Mouse (Mus musculus) CH12.LX (cell line): ENCODE measurements at regions not wholly inside any gene's neighbourhood (a gene's known extent, or its start where the extent isn't known, plus 50 kb on each side); places are given as distances from the start of the nearest gene placed in this dataset.

ENCODE experiments used
- DNase-seq: peaks from one replicate; pipeline ENCODE4 v3.0.0-alpha.2; 2013; ENCODE audit errors: extremely low read depth
- H3K27ac ChIP-seq: 2 replicates; pipeline ENCODE4 v1.5.1; 2012; ENCODE audit warnings: low read depth, mild to moderate bottlenecking, control low read depth, moderate library complexity; ENCODE audit not compliant: insufficient read depth
- H3K27me3 ChIP-seq: replicated peaks from 2 replicates; pipeline ENCODE3; 2012; ENCODE audit warnings: inconsistent platforms
- H3K36me3 ChIP-seq, 2 experiments: replicated peaks in 1 of 2; 2 replicates each; pipeline versions ENCODE3 to v1.6.1; 2012; ENCODE audit warnings: inconsistent platforms in 1 of 2, low read length in 1 of 2, mild to moderate bottlenecking in 1 of 2, mixed read lengths in 1 of 2, moderate library complexity in 1 of 2; ENCODE audit not compliant: control insufficient read depth in 1 of 2, insufficient read depth in 1 of 2
- H3K4me1 ChIP-seq, 2 experiments: 2 replicates each; pipeline ENCODE4 v1.6.1; 2012; ENCODE audit warnings: inconsistent platforms in 1 of 2, moderate library complexity in 1 of 2; ENCODE audit not compliant: insufficient read depth in 2 of 2, control insufficient read depth in 1 of 2
- H3K4me2 ChIP-seq: 2 replicates; pipeline ENCODE4 v1.6.1; 2012; ENCODE audit warnings: low read depth, mild to moderate bottlenecking, control low read depth; ENCODE audit not compliant: poor library complexity, insufficient read depth, severe bottlenecking
- H3K4me3 ChIP-seq, 3 experiments: fragments of 150-350 bp in 1 of 3; sonication (generic) in 1 of 3; replicated peaks in 1 of 3; 2 replicates each; pipeline versions ENCODE3 to v1.5.1; 2011 to 2012; ENCODE audit warnings: low read depth in 2 of 3, low read length in 2 of 3, mild to moderate bottlenecking in 2 of 3, moderate library complexity in 2 of 3, control low read depth in 1 of 3, improper control_type of control experiment in 1 of 3, inconsistent platforms in 1 of 3, mixed read lengths in 1 of 3; ENCODE audit not compliant: poor library complexity in 1 of 3
- H3K79me2 ChIP-seq: replicated peaks from 2 replicates; pipeline ENCODE4 v1.6.1; 2012; ENCODE audit warnings: mild to moderate bottlenecking, moderate library complexity; ENCODE audit not compliant: control insufficient read depth, poor library complexity, insufficient read depth, severe bottlenecking; ENCODE audit errors: extremely low read depth
- H3K9ac ChIP-seq: 2 replicates; pipeline ENCODE4 v1.6.1; 2012; ENCODE audit warnings: low read depth, mild to moderate bottlenecking, control low read depth, moderate library complexity; ENCODE audit not compliant: insufficient read depth
- H3K9me3 ChIP-seq: replicated peaks from 2 replicates; pipeline ENCODE3; 2012; ENCODE audit warnings: low read length, inconsistent platforms, mixed read lengths
- BHLHE40 ChIP-seq: IDR thresholded peaks from 2 replicates; pipeline ENCODE4 v1.6.1; 2011; ENCODE audit warnings: mild to moderate bottlenecking, low read depth, low read length, improper control_type of control experiment
- CTCF ChIP-seq, 2 experiments: IDR thresholded peaks in 1 of 2; conservative IDR thresholded peaks in 1 of 2; 2 replicates each; pipeline ENCODE4 v1.5.1; 2011 to 2012; ENCODE audit warnings: low read depth in 2 of 2, low read length in 2 of 2, improper control_type of control experiment in 1 of 2, inconsistent platforms in 1 of 2, mild to moderate bottlenecking in 1 of 2, moderate library complexity in 1 of 2
- E2F4 ChIP-seq: IDR thresholded peaks from 2 replicates; pipeline ENCODE4 v1.6.1; 2011; ENCODE audit warnings: low read depth, low read length, improper control_type of control experiment; ENCODE audit not compliant: insufficient replicate concordance
- EP300 ChIP-seq: IDR thresholded peaks from 2 replicates; pipeline ENCODE4 v1.6.1; 2011; ENCODE audit warnings: low read length, improper control_type of control experiment
- HCFC1 ChIP-seq: IDR thresholded peaks from 2 replicates; pipeline ENCODE4 v1.6.1; 2012; ENCODE audit warnings: low read depth, mild to moderate bottlenecking, inconsistent platforms, low read length, improper control_type of control experiment
- IRF4 ChIP-seq: IDR thresholded peaks from 2 replicates; pipeline ENCODE4 v1.6.1; 2014; ENCODE audit warnings: low read depth, mild to moderate bottlenecking, inconsistent platforms, low read length, improper control_type of control experiment
- JUN ChIP-seq: IDR thresholded peaks from 2 replicates; pipeline ENCODE4 v1.6.1; 2011; ENCODE audit warnings: low read depth, mild to moderate bottlenecking, low read length, improper control_type of control experiment, moderate library complexity; ENCODE audit not compliant: insufficient read depth
- KAT2A ChIP-seq: IDR thresholded peaks from 2 replicates; pipeline ENCODE4 v1.6.1; 2012; ENCODE audit warnings: low read length, improper control_type of control experiment, inconsistent platforms; ENCODE audit not compliant: insufficient replicate concordance
- MAX ChIP-seq: IDR thresholded peaks from 2 replicates; pipeline ENCODE4 v1.6.1; 2011; ENCODE audit warnings: low read length, improper control_type of control experiment
- MYC ChIP-seq: IDR thresholded peaks from 2 replicates; pipeline ENCODE4 v1.6.1; 2011; ENCODE audit warnings: low read depth, mild to moderate bottlenecking, improper control_type of control experiment, low read length
- NELFE ChIP-seq: IDR thresholded peaks from 2 replicates; pipeline ENCODE4 v1.6.1; 2011; ENCODE audit warnings: low read depth, low read length, improper control_type of control experiment
- PAX5 ChIP-seq: IDR thresholded peaks from 2 replicates; pipeline ENCODE4 v1.6.1; 2012; ENCODE audit warnings: low read length, inconsistent platforms, mixed read lengths
- POLR2A ChIP-seq: IDR thresholded peaks from 2 replicates; pipeline ENCODE4 v1.6.1; 2011; ENCODE audit warnings: low read depth, mild to moderate bottlenecking, improper control_type of control experiment, low read length
- POLR2AphosphoS2 ChIP-seq: IDR thresholded peaks from 2 replicates; pipeline ENCODE4 v1.6.1; 2011; ENCODE audit warnings: low read depth, low read length, improper control_type of control experiment
- RCOR1 ChIP-seq: conservative IDR thresholded peaks from 2 replicates; pipeline ENCODE4 v1.6.1; 2012; ENCODE audit warnings: low read depth, mild to moderate bottlenecking, inconsistent platforms, low read length, improper control_type of control experiment
- SMC3 ChIP-seq: IDR thresholded peaks from 2 replicates; pipeline ENCODE4 v1.6.1; 2011; ENCODE audit warnings: low read depth, low read length, improper control_type of control experiment
- TBP ChIP-seq: conservative IDR thresholded peaks from 2 replicates; pipeline ENCODE4 v1.6.1; 2011; ENCODE audit warnings: low read depth, low read length, improper control_type of control experiment
- TCF12 ChIP-seq: IDR thresholded peaks from 2 replicates; pipeline ENCODE4 v1.6.1; 2014; ENCODE audit warnings: low read depth, mild to moderate bottlenecking, inconsistent platforms, low read length, improper control_type of control experiment
- UBTF ChIP-seq: IDR thresholded peaks from 2 replicates; pipeline ENCODE4 v1.6.1; 2012; ENCODE audit warnings: low read depth, mild to moderate bottlenecking, inconsistent platforms, low read length, improper control_type of control experiment, moderate library complexity
- USF1 ChIP-seq: IDR thresholded peaks from 2 replicates; pipeline ENCODE4 v1.6.1; 2014; ENCODE audit warnings: low read depth, mild to moderate bottlenecking, inconsistent platforms, low read length, improper control_type of control experiment
- USF2 ChIP-seq: conservative IDR thresholded peaks from 2 replicates; pipeline ENCODE4 v1.6.1; 2011; ENCODE audit warnings: low read depth, low read length, improper control_type of control experiment
- ZC3H11A ChIP-seq: IDR thresholded peaks from 2 replicates; pipeline ENCODE4 v1.6.1; 2012; ENCODE audit warnings: low read depth, mild to moderate bottlenecking, inconsistent platforms, low read length, improper control_type of control experiment
- ZKSCAN1 ChIP-seq: IDR thresholded peaks from 2 replicates; pipeline ENCODE4 v1.6.1; 2012; ENCODE audit warnings: low read depth, inconsistent platforms, low read length, improper control_type of control experiment, borderline replicate concordance
- dilution Hi-C: fragments of 300-500 bp; cut with MboI; formaldehyde crosslinking; loops from 2 replicates; pipeline ENCODE4 v1.14.3; 2020; ENCODE audit warnings: low sequenced_read_pairs; ENCODE audit not compliant: extremely low pct_unique_long_range_greater_than_20kb, extremely low pct_ligation_motif_present
- in situ Hi-C: fragments of 300-500 bp; cut with MboI; formaldehyde crosslinking; loops from 3 replicates; pipeline ENCODE4 v1.14.3; 2019; ENCODE audit warnings: low sequenced_read_pairs, low pct_ligation_motif_present, low pct_unique_long_range_greater_than_20kb, mixed read lengths

DNA sequence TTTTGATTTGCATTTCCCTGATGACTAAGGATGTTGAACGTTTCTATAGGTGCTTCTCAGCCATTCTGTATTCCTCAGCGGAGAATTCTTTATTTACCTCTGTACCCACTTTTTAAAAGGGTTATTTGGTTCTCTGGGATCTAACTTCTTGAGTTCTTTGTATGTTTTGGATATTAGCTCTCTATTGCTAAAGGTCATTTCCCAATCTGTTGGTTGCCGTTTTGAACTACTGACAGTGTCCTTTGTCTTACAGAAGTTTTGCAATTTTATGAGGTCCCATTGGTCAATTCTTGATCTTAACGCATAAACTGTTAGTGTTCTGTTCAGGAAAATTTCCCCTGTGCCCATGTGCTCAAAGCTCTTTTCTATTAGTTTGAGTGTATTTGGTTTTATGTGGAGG, 687.4 kb upstream of the Nr3c2 start:
- DNase-seq: no peak
- no peak overlapping the region for H3K27ac ChIP-seq
- no peak overlapping the region for H3K4me3 ChIP-seq
- H3K9me3 ChIP-seq: peaks cover 19% of the 10 kb centered on the region
- no peaks in the 10 kb centered on the region for H3K4me1 ChIP-seq
- H3K4me2 ChIP-seq: no peak overlapping the region
- in situ Hi-C loops (no loop called here), dilution Hi-C loops (no loop called here)
- H3K36me3 ChIP-seq: no peaks in the 10 kb centered on the region
- H3K9ac ChIP-seq: no peak overlapping the region
- no peaks in the 10 kb centered on the region for H3K79me2 ChIP-seq
- no peak for TF ChIP-seq POLR2AphosphoS2
- no peak for TF ChIP-seq ZKSCAN1
- TF ChIP-seq HCFC1: no peak
- TF ChIP-seq EP300: no peak
- no peak for TF ChIP-seq NELFE
- TF ChIP-seq RCOR1: no peak
- TF ChIP-seq CTCF (conservative IDR thresholded peaks at IDR 0.05 in 1 of 2, IDR thresholded peaks at IDR 0.05 in 1 of 2; ENCODE audit: low read depth in 2 of 2, low read length in 2 of 2): no peak
- no peak for TF ChIP-seq POLR2A
- no peak for TF ChIP-seq USF2
- H3K27me3 ChIP-seq: no peaks in the 10 kb centered on the region

DNA sequence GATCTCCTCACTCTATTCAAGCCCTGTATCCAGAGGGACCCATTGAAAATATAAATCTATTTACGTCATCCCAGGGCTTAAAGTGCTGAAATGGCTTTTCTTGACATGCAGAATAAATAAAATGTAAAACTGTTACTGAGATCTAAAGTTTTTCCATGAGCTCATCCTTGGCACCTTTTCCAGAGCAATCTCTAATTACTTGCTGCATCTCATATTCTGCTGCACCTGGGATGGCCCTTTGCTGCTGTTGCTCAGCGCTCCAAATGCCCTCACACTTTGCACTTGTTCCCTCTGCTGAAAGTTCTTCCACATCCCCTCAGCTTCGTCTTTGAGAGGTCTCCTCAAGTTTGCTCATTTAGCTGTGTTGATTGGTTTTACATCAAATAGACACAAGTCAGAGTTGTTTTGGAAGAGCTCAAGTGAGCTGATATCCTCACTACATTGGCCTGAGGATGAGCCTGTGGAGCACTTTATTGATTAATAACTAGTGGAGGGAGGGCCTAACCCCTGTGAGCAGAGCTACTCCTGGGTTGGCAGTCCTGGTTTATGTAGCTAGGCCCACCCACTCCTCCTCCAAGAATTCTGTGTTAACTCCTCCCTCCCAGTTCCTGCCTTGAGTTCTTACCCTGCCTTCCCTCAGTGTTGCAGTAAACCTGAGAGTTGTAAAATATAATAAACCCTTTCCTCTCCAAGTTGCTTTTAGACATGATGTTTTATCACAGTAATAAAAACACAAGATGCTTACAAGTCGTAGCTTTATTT, 681.2 kb upstream of the Nr3c2 start:
- Histone ChIP-seq H3K79me2 (no peaks in the 10 kb centered on the region), H3K27me3 (no peaks in the 10 kb centered on the region), H3K36me3 (no peaks in the 10 kb centered on the region), H3K27ac (no peak overlapping the region), H3K4me2 (no peak overlapping the region), H3K4me3 (no peak overlapping the region), H3K4me1 (no peaks in the 10 kb centered on the region), H3K9me3 (peaks cover 23% of the 10 kb centered on the region), H3K9ac (no peak overlapping the region)
- no peak for TF ChIP-seq POLR2A
- no peak for TF ChIP-seq TBP
- TF ChIP-seq IRF4: no peak
- TF ChIP-seq POLR2AphosphoS2: no peak
- TF ChIP-seq USF1: no peak
- no peak for TF ChIP-seq PAX5
- TF ChIP-seq BHLHE40: no peak
- no peak for TF ChIP-seq MAX
- TF ChIP-seq ZKSCAN1: no peak
- no peak for TF ChIP-seq TCF12
- TF ChIP-seq SMC3: no peak
- TF ChIP-seq JUN: no peak
- no peak for TF ChIP-seq MYC
- TF ChIP-seq UBTF: no peak
- no peak for TF ChIP-seq E2F4
- TF ChIP-seq HCFC1: no peak
- no peak for TF ChIP-seq KAT2A
- TF ChIP-seq ZC3H11A: no peak
- dilution Hi-C loops: no loop called here
- no peak for DNase-seq
- in situ Hi-C loops: no loop called here
